Mouse (Mus musculus): ENCODE data around the gene Dmrtc1b. TPM values are rescaled to one million over a fixed set of nuclear protein-coding genes. Genes with fewer than 3 reads are reported as not detected.
A peak's percentile ranks its signal among the peaks of the same experiment; 100 is the strongest.
"Not testable (repeated sequence)": the region's sequence is repeated elsewhere in the genome, so short reads cannot be mapped to it uniquely, and the experiment has no call there.

The Dmrtc1b gene
- not detected for total RNA-seq (2021)
- long read RNA-seq, experiment 1, result 0 reads
- long read RNA-seq, experiment 2, result 0 reads

DNA sequence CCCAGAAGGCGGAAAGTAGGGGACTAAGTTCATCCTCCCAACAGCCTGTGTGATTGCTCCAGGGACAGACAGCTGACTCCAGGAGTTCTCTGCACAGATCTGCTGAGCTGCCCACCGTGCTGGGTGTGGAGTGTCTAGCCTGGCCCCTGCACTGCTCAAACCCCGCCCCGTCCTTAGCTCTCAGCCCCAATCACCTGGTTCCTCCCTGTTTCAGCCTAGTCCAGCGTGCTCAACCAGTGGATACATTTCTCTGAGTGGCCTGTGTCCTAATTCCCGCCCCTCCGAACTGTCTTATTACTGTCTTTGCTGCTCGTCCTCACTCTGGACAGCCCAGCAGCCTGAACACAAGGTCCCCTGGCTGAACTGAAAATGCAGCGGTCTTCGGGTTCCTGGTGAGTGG, at the start of gene Dmrtc1b, which contains the start of gene Gm9112:
Gene Dmrtc1b (plus strand): TSS at position 331 of the 400 bp plus-strand sequence.
Gene Gm9112 (minus strand): TSS at position 101 of the 400 bp plus-strand sequence.
- DNase-seq, result not testable (repeated sequence)

DNA sequence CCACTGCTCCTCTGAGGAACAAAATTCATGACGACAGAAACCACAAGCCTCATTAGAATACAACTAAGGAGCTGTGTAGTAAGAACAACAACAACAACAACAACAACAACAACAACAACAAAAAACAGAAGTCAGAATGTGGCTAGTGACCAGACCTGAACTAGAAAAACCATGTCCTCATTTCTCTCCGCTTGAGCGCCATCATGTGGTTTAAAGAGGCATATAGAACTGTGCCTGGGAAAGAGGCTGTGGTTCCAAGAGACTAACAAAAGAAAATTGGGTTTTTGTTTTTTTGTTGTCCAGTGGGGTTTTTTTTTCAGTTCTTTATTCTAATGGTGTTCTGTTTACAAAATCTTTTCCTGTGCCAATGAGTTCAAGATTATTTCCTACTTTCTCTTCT, 47.0 kb upstream of the Dmrtc1b start:
- DNase-seq, result peak; percentile 20 to 22

DNA sequence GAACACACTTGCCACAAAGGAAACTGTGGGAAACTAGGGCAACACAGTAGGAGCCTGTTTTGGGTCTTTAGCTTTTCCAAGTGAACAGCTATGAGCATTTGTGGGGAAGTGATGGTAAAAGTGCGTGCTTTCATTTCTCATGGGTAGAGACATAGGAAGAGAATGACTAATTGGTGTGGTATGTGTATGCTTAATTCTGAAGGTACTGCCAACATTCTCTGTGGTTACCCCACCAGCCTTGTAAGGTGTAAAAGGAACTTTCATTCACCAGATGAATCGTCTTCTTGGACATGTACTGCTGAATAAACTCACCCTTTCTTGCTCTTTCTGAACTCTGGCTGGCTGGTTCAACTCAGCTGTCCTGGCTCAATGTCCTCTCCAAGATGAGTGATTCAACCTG, 41.0 kb upstream of the Dmrtc1b start:
- no peak for DNase-seq

DNA sequence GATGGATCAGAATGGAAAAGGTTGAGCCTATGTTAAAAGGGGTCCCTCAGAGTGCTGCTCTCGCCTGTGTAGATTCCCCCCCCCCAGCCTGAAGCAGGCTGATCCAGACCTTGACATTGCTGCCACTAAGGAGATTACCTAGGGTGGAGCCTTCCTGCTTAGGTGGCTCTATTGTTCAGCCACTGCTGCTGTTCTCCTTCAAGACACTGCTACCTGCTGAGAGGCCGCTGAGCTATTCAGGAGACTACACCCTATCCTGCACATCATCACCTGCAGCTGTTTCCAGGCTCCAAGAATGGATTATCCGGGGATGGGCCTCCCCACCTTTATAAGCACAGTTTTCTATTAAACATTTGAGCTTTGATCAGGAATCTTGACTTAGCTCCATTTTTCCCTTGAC, 23.0 kb upstream of the Dmrtc1b start:
- DNase-seq, result not testable (repeated sequence)

DNA sequence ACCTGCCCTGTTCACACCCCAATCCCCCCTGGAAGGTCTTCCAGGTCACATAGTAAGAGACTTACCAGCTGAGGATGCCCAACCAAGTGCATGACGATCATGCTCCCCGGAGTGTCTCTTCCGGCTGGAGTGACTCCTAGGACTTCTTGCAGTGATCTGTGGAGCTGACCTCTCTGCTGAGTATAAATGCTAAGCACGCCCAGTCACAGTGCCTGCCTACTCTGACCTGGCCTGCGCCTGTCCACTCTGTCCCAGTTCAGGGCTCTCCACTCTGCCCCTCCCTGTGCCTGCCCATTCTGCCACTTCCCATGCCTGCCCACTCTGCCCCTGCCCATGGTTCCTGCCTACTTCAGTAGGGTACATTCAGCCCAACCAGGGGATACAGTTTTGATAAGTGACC, 20.8 kb upstream of the Dmrtc1b start, which contains the start of gene Gm3880:
Gene Gm3880 (minus strand): TSS at position 101 of the 400 bp plus-strand sequence.
- DNase-seq, result not testable (repeated sequence)

DNA sequence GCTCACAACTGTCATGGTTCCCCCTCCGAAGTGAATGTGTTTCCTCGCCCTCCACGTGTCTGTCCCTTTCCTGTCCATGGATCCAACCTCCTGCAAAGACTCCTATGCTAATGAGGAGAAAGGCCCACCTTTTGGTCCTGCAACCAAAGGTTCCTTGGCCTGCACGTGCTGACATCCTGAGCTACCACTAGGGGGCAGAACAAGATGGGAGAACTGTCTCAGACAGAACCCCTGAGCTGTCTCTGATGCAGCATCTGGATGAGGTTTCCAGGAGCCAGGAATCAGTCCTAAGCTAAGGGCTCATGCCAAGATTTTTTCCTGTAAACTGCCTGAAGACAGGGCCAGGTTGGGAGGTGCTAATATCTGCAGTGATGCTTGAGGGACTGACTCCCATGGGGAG, 18.4 kb upstream of the Dmrtc1b start:
- peak; percentile 4 to 20 for DNase-seq

DNA sequence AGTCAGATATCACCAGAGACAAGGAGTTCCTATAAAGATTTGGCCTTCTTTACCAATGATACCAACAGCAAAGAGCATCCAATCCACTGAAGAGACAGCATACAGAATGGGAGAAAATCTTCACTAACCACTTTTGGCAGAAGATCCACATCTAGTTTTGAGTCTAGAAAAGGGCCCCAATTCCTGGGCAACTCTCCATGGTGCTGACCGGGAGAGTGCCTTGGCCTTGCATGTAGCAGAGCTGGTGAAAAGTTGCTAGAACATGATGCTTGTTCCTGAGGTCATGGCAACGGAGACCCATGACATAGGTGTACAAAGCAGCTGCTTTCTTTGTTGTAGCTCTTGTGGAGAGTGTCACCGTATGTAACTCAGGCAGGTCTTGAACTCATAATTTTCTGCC, 7.0 kb upstream of the Dmrtc1b start:
- peak; percentile 5 to 6 for DNase-seq

DNA sequence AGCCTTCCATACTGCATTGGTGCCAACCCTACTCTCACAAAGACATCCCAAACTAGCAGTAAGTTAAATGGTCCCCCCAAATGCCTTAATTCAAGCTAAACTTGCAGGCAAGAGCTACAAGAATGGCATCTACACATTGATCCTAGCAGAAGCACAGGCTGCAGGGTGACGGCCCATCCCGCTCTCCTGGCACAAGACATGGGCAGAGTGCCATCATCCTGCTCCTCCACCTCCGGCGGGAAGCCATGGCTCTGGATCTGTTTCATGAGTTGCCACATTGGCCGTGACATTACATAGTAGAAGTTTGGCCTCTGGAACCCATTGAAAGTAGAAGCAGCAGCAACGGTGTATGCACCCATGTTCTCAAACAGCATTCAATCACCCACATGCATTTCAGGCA, 16.6 kb downstream of the Dmrtc1b start:
- DNase-seq, result not testable (repeated sequence)

Other genes with a start within 250 kb of the Dmrtc1b start
- gene Hdac8, start 202.5 kb upstream of the Dmrtc1b start, total RNA-seq (2021), result 10 to 100 TPM in 1 of 2 experiments, 1 to 10 TPM in 1; 8.1 to 10.7 TPM
- gene Phka1, start 63.6 kb upstream of the Dmrtc1b start, total RNA-seq (2021), result 10 to 100 TPM; 14.3 to 17.2 TPM
- 1 to 10 TPM in 1 of 2 experiments, not detected in 1; 1.2 TPM for gene Gm3880, start 20.9 kb upstream of the Dmrtc1b start, total RNA-seq (2021)
- gene Gm9112, start 230 bp upstream of the Dmrtc1b start, total RNA-seq (2021), result not detected
- not detected for gene Dmrtc1c1, start 95.1 kb downstream of the Dmrtc1b start, total RNA-seq (2021)
- gene Dmrtc1c2, start 146.8 kb downstream of the Dmrtc1b start, total RNA-seq (2021), result not detected
- gene 1700031F05Rik, start 160.1 kb downstream of the Dmrtc1b start, total RNA-seq (2021), result not detected
- gene Dmrtc1a, start 200.8 kb downstream of the Dmrtc1b start, total RNA-seq (2021), result under 1 TPM; 0.36 to 0.46 TPM
- not detected for gene 1700011M02Rik, start 201.0 kb downstream of the Dmrtc1b start, total RNA-seq (2021)
- gene 1700018G05Rik, start 220.5 kb downstream of the Dmrtc1b start, total RNA-seq (2021), result 1 to 10 TPM in 1 of 2 experiments, not detected in 1; 1.6 TPM